Mouse (Mus musculus) liver, adult 2 months (tissue): ENCODE results near the gene Mrps5. TPM values are rescaled to one million over a fixed set of nuclear protein-coding genes. Genes with fewer than 3 reads are reported as not detected.

ENCODE experiments used
- DNase-seq: peaks from one replicate; pipeline ENCODE4 v3.0.0-alpha.2; 2011; ENCODE audit warnings: low read depth, low spot score; ENCODE audit errors: extremely low read depth
- H3K27ac ChIP-seq: fragments of 200-500 bp; replicated peaks from 2 replicates; pipeline ENCODE4 v1.5.1; 2012; ENCODE audit warnings: low read depth, mild to moderate bottlenecking, control low read depth, inconsistent platforms, low read length; ENCODE audit not compliant: insufficient read depth
- H3K27me3 ChIP-seq: fragments of 200-500 bp; 2 replicates; pipeline ENCODE4 v1.6.1; 2012; ENCODE audit warnings: mild to moderate bottlenecking, moderate library complexity, low read length, inconsistent platforms; ENCODE audit not compliant: control insufficient read depth, insufficient read depth
- H3K36me3 ChIP-seq: fragments of 200-500 bp; 2 replicates; pipeline ENCODE4 v1.6.1; 2012; ENCODE audit warnings: low read length, inconsistent platforms; ENCODE audit not compliant: control insufficient read depth, insufficient read depth
- H3K4me1 ChIP-seq: fragments of 200-500 bp; 2 replicates; pipeline ENCODE4 v1.6.1; 2011; ENCODE audit warnings: low read length; ENCODE audit not compliant: control insufficient read depth, insufficient read depth
- H3K4me3 ChIP-seq: fragments of 200-500 bp; 2 replicates; pipeline ENCODE4 v1.5.1; 2011; ENCODE audit warnings: low read depth, mild to moderate bottlenecking, control low read depth, low read length, moderate library complexity; ENCODE audit not compliant: insufficient read depth
- H3K79me2 ChIP-seq: fragments of 200-500 bp; 2 replicates; pipeline ENCODE4 v1.6.1; 2012; ENCODE audit warnings: inconsistent platforms, mild to moderate bottlenecking, low read length, moderate library complexity; ENCODE audit not compliant: control insufficient read depth, insufficient read depth
- H3K9ac ChIP-seq: fragments of 200-500 bp; 2 replicates; pipeline ENCODE4 v1.6.1; 2012; ENCODE audit warnings: low read depth, mild to moderate bottlenecking, control low read depth, inconsistent platforms, low read length
- CTCF ChIP-seq: fragments of 200-500 bp; IDR thresholded peaks from 2 replicates; pipeline ENCODE4 v1.5.1; 2011; ENCODE audit warnings: low read depth, low read length, control low read depth
- POLR2A ChIP-seq: fragments of 200-500 bp; IDR thresholded peaks from 2 replicates; pipeline ENCODE4 v1.6.1; 2011; ENCODE audit warnings: low read length, control low read depth; ENCODE audit not compliant: insufficient read depth; ENCODE audit errors: extremely low read depth
- WGBS: fragments of 180-500 bp; shearing (Covaris S2); methylation state at CpG from one replicate; pipeline ENCODE4 v1.1.7; 2018; 5-methylcytosine and 5-hydroxymethylcytosine counted together
- polyA plus RNA-seq: library from polyadenylated mRNA; depleted of rRNA; stranded (reverse); fragments of >200 nt; gene quantifications from 2 replicates; pipeline ENCODE4 v1.2.3, GENCODE M21; 2012
- total RNA-seq: library from RNA; depleted of rRNA; stranded (reverse); fragments of >200 nt; gene quantifications from 2 replicates; pipeline ENCODE4 v1.2.3, GENCODE M21; 2014

Gene Mrps5
- total and polyA plus RNA-seq, 2 experiments = 53.2 to 59.8 TPM

- Histone ChIP-seq H3K9ac (no peak overlapping the region), H3K27me3 (no peaks in the 10 kb centered on the region), H3K4me1 (no peaks in the 10 kb centered on the region), H3K36me3 (peaks cover 32% of the 10 kb centered on the region; the same call in 1 of the 2 replicates), H3K4me3 (no peak overlapping the region), H3K79me2 (no peaks in the 10 kb centered on the region), H3K27ac (no peak overlapping the region)
- TF ChIP-seq POLR2A = no peak
- no peak for TF ChIP-seq CTCF
- 96% methylated on average over 3 of the region's 3 CpGs for WGBS
- DNase-seq = no peak
Observed at GRCm38 (mm10) chr2:127605203-127605602, 18.2 kb downstream of the Mrps5 start.

GRCm38 (mm10) chr2:127608234-127608633, 21.2 kb downstream of the Mrps5 start:
- peak; percentile 44 for DNase-seq
- no peak for TF ChIP-seq POLR2A
- TF ChIP-seq CTCF = no peak
- Histone ChIP-seq H3K4me3 (no peak overlapping the region), H3K27ac (no peak overlapping the region), H3K36me3 (peaks cover 11% of the 10 kb centered on the region; the same call in 1 of the 2 replicates), H3K79me2 (no peaks in the 10 kb centered on the region), H3K4me1 (no peaks in the 10 kb centered on the region), H3K27me3 (no peaks in the 10 kb centered on the region), H3K9ac (no peak overlapping the region)
- WGBS = 40% methylated on average over 3 of the region's 3 CpGs

- no peak for DNase-seq
- Histone ChIP-seq H3K79me2 (no peaks in the 10 kb centered on the region), H3K27me3 (no peaks in the 10 kb centered on the region), H3K9ac (no peak overlapping the region), H3K36me3 (peaks cover 8% of the 10 kb centered on the region; the same call in 1 of the 2 replicates), H3K4me1 (no peaks in the 10 kb centered on the region), H3K27ac (no peak overlapping the region), H3K4me3 (no peak overlapping the region)
- TF ChIP-seq CTCF (no peak), POLR2A (no peak)
- 47% methylated on average over 5 of the region's 5 CpGs for WGBS
Observed at GRCm38 (mm10) chr2:127608986-127609385, 22.0 kb downstream of the Mrps5 start.

- Histone ChIP-seq H3K4me1 (no peaks in the 10 kb centered on the region), H3K79me2 (no peaks in the 10 kb centered on the region), H3K9ac (no peak overlapping the region), H3K36me3 (no peaks in the 10 kb centered on the region), H3K27ac (no peak overlapping the region), H3K27me3 (no peaks in the 10 kb centered on the region), H3K4me3 (no peak overlapping the region)
- 69% methylated on average over 4 of the region's 4 CpGs for WGBS
- TF ChIP-seq CTCF (no peak), POLR2A (no peak)
- DNase-seq = no peak
Observed at GRCm38 (mm10) chr2:127611386-127611785, 24.4 kb downstream of the Mrps5 start.

GRCm38 (mm10) chr2:127612288-127612687, 25.3 kb downstream of the Mrps5 start:
- no peak overlapping the region for H3K4me3 ChIP-seq
- H3K4me1 ChIP-seq = no peaks in the 10 kb centered on the region
- no peak overlapping the region for H3K27ac ChIP-seq
- H3K27me3 ChIP-seq = no peaks in the 10 kb centered on the region
- H3K36me3 ChIP-seq = no peaks in the 10 kb centered on the region
- H3K79me2 ChIP-seq = no peaks in the 10 kb centered on the region
- no peak overlapping the region for H3K9ac ChIP-seq
- TF ChIP-seq POLR2A (no peak), CTCF (no peak)
- no peak for DNase-seq
- WGBS = 92% methylated on average over 4 of the region's 4 CpGs

- no peak overlapping the region for H3K27ac ChIP-seq
- no peaks in the 10 kb centered on the region for H3K79me2 ChIP-seq
- H3K9ac ChIP-seq = no peak overlapping the region
- WGBS = 81% methylated on average over 3 of the region's 3 CpGs
- no peak overlapping the region for H3K4me3 ChIP-seq
- DNase-seq = no peak
- peaks cover 2% of the 10 kb centered on the region; the same call in 1 of the 2 replicates for H3K4me1 ChIP-seq
- H3K27me3 ChIP-seq = no peaks in the 10 kb centered on the region
- no peak for TF ChIP-seq CTCF
- TF ChIP-seq POLR2A = no peak
- H3K36me3 ChIP-seq = no peaks in the 10 kb centered on the region
Observed at GRCm38 (mm10) chr2:127619311-127619710, 32.3 kb downstream of the Mrps5 start.
